Mouse (Mus musculus) gastrocnemius, postnatal 4 days (tissue): Measurements from ENCODE around the gene Fbxw2. TPM values are rescaled to one million over a fixed set of nuclear protein-coding genes. Genes with fewer than 3 reads are reported as not detected.
"Not testable (repeated sequence)": the region's sequence is repeated elsewhere in the genome, so short reads cannot be mapped to it uniquely, and the experiment has no call there.

Experiments
- DNase-seq, 2 experiments: peaks; one replicate each; pipeline ENCODE4 v3.0.0; 2021 to 2022; ENCODE audit warnings: low spot score in 2 of 2, mixed read lengths in 2 of 2
- total RNA-seq, 2 experiments: library from RNA; stranded (reverse); gene quantifications; 2 replicates each; pipeline ENCODE4 v1.2.3; 2021

Fbxw2 gene
- total RNA-seq, 2 experiments from 2014 or later, result 59.6 to 60.1 TPM

DNA sequence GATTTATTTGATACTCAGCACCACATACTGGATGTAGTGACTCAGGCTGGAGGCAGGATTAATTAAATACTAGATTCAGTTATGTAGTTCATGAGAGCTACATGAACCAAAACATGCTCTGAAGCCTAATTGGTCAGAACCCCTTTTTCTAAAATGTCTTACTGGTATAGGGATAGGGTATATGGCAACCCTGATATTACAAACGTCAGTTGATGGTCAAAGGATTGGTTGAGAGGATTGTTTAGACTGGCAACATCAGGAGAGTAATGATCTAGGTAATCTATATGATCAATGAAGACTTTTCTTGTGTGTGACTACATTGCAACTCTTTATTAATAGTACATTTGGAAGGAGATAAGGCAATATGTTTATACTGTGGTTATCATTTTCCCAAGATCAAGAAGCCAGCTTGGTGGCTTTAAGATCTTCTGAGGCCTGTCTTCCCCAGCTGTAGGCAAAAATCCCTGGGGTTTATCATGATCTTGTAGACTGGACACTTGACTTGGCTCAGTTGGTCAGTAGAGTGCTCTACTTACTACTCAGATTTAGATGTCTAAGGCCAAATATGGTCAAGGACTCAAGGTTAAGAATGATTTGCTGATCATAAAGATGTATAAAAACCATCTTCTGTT lies 48.8 kb downstream of the Fbxw2 start:
- DNase-seq, result no peak

DNA sequence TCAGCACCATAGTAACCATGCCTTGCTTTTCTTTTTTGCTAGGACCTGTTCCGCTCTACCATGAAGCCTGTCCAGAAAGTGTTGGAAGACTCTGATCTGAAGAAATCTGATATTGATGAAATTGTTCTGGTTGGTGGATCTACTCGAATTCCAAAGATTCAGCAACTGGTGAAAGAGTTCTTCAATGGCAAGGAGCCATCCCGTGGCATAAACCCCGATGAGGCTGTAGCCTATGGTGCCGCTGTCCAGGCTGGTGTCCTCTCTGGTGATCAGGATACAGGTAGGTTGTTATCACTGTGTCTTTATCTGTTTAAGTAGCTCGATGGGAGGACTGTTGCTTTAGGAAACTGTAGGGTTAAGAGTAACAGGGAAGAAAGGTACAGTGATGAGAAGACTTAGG lies 51.6 kb downstream of the Fbxw2 start:
- DNase-seq, result no peak

DNA sequence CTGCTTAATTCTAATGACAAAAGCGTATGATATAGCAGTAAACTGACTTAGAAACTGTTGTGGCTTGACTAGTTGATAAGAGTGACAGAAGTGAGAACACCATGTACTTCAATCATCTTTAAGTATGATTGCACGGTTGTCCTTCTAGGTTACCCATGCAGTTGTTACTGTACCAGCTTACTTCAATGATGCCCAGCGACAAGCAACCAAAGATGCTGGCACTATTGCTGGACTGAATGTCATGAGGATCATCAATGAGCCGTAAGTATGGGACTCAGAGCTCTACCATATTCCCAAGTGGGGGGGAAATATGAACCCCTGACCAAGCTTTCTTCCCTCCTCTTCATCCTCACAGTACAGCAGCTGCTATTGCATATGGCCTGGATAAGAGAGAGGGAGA lies 52.4 kb downstream of the Fbxw2 start:
- DNase-seq, result no peak

DNA sequence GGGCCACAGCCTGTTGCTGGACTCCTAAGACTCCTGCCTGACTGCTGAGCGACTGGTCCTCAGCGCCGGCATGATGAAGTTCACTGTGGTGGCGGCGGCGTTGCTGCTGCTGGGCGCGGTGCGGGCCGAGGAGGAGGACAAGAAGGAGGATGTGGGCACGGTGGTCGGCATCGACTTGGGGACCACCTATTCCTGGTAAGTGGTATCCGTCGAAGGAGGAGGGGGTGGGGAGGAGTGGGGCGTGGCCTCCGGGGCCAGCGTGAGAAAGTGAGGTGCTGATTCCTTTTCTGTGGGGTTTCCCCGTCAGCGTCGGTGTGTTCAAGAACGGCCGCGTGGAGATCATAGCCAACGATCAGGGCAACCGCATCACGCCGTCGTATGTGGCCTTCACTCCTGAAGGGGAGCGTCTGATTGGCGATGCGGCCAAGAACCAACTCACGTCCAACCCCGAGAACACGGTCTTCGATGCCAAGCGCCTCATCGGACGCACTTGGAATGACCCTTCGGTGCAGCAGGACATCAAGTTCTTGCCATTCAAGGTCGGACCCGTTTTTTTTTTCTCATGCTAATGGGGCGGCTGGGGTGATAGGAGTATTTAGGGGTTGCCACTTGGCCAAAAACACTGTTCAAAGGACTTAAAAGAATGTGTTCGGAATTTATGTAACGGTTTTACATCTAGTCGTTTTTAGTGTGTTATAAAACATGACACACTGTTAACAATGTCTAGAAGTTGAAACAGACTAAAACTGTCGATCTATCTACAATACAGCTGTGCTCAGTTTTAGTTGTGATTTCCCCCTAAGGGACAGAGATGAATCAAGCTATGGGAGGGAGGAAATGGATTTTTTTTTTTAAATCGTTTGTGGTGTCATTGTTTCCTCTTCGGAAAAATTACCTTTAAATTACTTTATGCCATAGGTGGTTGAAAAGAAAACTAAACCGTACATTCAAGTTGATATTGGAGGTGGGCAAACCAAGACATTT lies 53.6 kb downstream of the Fbxw2 start:
- DNase-seq, result no peak

DNA sequence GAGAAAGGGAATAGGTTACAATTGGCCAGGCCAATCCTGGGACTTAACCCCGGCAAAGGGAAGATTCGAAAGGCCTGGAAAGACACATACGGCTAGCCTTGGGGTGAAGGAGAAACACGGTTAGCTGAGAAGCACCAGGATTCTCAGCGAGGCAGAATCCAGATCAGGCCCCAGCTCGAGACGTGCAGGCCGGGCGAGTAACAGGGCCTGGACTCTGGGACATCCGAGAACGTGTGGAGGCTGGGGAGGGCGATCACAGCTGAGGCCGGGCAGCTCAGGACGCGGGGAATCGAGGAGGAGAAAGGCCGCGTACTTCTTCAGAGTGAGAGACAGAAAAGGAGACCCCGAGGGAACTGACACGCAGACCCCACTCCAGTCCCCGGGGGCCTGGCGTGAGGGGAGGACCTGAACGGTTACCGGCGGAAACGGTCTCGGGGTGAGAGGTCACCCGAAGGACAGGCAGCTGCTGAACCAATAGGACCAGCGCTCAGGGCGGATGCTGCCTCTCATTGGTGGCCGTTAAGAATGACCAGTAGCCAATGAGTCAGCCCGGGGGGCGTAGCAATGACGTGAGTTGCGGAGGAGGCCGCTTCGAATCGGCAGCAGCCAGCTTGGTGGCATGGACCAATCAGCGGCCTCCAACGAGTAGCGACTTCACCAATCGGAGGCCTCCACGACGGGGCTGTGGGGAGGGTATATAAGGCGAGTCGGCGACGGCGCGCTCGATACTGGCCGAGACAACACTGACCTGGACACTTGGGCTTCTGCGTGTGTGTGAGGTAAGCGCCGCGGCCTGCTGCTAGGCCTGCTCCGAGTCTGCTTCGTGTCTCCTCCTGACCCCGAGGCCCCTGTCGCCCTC lies 54.5 kb downstream of the Fbxw2 start, which contains the start of gene Hspa5:
Hspa5 (plus strand) TSS at position 603 of the 859 bp plus-strand sequence.
- peak; percentile 95 to 99 for DNase-seq

DNA sequence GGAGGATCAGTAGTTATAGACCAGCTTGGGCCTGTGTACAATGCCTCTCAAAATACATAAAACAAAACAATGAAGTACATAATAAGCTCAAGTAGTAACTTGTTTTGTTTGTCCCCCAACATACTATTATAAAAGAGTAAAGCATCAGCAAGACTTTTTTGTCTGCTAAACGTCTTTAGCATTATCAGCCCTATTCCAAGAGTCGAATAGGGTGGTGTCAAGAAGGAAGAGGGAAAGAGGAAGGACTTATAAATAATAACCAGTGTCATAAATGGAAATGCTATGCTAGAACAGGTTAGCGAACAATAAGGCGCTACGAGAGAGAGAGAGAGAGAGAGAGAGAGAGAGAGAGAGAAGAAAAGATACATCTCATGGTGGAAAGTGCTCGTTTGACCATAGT lies 55.2 kb downstream of the Fbxw2 start:
- DNase-seq, result no peak

DNA sequence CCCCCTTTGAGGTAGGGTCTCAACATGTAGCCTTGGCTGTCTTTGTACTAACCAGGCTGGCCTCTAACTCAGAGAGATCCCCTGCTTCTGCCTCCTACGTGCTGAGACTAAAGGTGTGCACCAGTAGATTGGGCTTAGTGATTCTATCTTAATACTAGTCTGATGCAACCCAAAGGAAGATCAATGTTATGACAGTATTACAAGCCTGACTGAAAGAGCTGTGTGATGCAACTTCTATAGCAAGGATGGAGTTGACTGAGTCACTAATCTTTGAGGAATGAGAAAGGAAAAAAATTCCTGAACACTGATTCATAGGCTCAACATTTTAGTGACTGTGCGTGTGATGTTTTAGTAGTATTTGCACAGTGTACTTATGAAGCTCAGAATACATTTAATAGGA lies 56.1 kb downstream of the Fbxw2 start:
- DNase-seq, result no peak

DNA sequence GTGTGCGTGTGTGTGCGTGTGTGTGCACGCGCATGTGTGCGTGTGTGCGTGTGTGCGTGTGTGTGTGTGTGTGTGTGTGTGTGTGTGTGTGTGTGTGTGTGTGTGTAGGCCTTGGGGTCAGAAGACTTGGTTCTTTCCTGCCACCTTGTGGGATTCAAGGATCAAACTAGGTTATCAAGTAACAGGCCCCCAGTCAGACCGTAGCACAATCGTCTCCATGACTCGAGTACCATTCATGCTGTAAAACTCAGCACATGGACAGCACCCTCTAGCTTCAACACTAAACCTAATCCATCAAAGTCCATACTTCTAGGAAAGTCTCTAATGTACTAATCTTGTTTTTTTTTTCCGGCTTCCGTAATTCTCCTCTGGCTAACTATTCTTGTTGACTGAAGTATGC lies 61.3 kb downstream of the Fbxw2 start:
- no peak for DNase-seq

DNA sequence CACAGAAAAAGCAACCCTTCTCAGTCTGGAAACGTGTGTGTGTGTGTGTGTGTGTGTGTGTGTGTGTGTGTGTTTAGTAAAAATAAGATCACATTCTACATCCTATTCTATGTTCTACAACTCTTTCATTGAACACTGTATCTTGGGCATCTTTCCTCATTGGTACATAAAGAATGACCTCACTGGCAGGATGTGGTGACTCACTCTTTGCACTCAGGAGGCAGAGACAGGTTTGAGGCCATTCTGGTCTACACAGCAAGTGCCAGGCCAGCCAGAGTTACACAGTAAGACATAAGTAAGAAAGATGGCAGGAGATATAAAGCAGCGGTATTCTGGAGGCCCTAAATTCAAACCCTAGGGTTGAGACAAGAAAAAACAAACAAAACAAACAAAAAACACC lies 63.2 kb downstream of the Fbxw2 start:
- no peak for DNase-seq

DNA sequence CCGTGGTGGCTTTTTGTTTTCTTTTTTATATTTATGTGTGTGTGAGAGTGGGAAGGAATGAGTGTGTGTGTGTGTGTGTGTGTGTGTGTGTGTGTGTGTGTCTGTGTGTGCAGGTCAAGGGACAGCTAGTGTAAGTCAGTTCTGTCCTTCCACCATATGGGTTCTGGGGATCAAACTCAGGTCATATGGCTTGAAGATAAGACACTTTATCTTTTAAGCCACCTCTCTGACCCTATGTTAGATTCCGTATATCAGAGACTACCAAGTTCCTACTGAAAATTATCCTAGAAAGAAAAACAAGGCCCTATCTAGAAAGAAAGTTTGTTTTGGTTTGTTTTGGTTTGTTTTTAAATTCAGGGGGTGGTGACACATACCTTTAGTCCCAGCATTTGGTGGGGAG lies 63.9 kb downstream of the Fbxw2 start:
- no peak for DNase-seq

DNA sequence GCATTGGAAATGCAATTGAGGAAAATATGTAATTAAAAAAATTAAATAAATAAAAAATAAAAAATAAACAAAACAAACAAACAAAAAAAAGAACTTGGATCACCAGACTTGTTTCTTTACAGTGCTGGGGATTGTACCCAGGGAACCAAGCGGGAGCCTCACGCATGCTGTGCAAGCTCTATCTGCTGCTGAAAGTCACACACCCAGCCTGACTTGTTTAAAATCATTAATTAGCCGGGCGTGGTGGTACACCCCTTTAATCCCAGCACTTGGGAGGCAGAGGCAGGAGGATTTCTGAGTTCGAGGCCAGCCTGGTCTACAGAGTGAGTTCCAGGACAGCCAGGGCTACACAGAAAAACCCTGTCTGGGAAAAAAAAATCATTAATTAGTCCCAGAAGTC lies 64.8 kb downstream of the Fbxw2 start:
- not testable (repeated sequence) for DNase-seq

DNA sequence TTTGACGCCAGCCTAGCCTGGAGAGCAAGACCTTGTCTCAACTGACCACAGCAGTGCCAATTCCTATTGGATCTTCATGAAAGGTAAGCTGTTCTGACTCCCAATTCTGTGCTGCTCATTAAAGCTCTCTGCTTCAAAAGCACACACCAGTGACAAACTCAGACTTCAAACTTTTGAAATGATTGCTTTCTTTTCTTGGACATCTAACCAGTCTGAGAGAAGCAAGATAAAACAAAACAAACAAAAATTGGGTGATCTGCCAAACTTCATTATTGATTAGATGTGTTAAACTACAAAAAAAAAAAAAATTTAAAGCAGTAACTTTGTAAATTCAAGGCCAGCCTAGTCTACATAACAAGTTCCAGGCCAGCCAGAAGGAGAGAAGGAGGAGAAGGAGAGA lies 68.8 kb downstream of the Fbxw2 start:
- DNase-seq, result no peak

DNA sequence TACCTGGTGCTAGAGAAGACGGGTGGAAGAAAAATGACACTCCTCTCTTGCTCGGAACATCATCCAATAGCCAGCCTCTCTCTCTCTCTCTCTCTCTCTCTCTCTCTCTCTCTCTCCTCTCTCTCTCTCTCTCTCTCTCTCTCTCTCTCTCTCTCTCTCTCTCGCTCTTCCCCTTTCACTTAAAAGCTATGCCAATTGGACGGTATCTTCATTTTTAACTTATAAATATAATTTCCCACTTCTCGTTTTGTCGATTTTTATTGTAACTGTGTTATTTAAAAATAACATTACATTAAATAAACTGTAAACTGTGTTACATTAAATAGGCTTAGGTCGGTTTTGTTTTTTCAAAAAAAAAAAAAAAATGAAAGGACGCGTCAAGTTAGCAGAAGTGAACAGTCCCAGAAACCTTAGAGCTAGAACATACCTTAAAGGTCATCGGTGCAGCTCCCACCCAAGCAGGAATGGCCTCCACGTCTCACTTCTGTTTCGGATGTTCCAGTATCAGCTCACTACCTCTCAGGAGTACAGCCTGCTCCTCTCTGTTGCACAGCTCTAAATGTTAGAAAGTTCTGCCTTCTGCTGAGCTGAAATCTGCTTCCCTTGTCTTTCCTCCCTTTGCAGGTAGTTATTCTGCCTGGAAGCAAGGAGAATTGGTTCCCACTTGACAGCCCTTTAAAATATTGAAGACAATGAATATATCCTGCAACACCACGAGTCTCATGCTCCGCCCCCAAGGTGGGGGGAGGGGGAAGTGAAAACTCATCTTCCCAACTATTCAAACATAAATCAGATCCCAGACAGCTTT lies 71.4 kb downstream of the Fbxw2 start, which contains the start of gene Gapvd1:
Gapvd1 (minus strand) TSS at position 682 of the 808 bp plus-strand sequence.
- DNase-seq, result no peak

Other genes starting within 250 kb of the Fbxw2 start
- 10 to 100 TPM; 51.0 to 54.4 TPM for gene Gapvd1, start 71.1 kb downstream of the Fbxw2 start, total RNA-seq
- 100 to 1,000 TPM; 303 to 318 TPM for gene Hspa5, start 54.3 kb downstream of the Fbxw2 start, total RNA-seq
- gene Rabepk, start 26.4 kb downstream of the Fbxw2 start, total RNA-seq, result 10 to 100 TPM; 10.3 to 10.4 TPM
- gene Gm34653, start 6.7 kb upstream of the Fbxw2 start, total RNA-seq, result under 1 TPM in 1 of 2 experiments, not detected in 1; 0.17 TPM
- gene Cutal, start 48.1 kb upstream of the Fbxw2 start, total RNA-seq, result under 1 TPM; 0.18 to 0.34 TPM
- 10 to 100 TPM; 25.4 to 25.7 TPM for gene Psmd5, start 48.7 kb upstream of the Fbxw2 start, total RNA-seq
- 10 to 100 TPM in 1 of 2 experiments, 1 to 10 TPM in 1; 9.3 to 11.6 TPM for gene Phf19, start 87.7 kb upstream of the Fbxw2 start, total RNA-seq
- gene Traf1, start 135.5 kb upstream of the Fbxw2 start, total RNA-seq, result 1 to 10 TPM; 1.7 to 3.5 TPM
- 1 to 10 TPM in 1 of 2 experiments, under 1 TPM in 1; 0.25 to 1.1 TPM for gene Hc, start 235.1 kb upstream of the Fbxw2 start, total RNA-seq